Mouse (Mus musculus) C2C12 (cell line): Measurements from ENCODE around the gene Mapk11. TPM values are rescaled to one million over a fixed set of nuclear protein-coding genes. Genes with fewer than 3 reads are reported as not detected.
A peak's percentile ranks its signal among the peaks of the same experiment; 100 is the strongest.

Experiments
- H3K27me3 ChIP-seq: one replicate; pipeline ENCODE4 v1.6.1; 2011; ENCODE audit not compliant: control insufficient read depth, insufficient read depth, insufficient read length
- H3K36me3 ChIP-seq: one replicate; pipeline ENCODE4 v1.6.1; 2011; ENCODE audit not compliant: control insufficient read depth, insufficient read depth
- H3K4me3 ChIP-seq: one replicate; pipeline ENCODE4 v1.5.1; 2011; ENCODE audit warnings: mild to moderate bottlenecking, control low read depth; ENCODE audit not compliant: poor library complexity, insufficient read depth, severe bottlenecking
- H3K79me2 ChIP-seq: one replicate; pipeline ENCODE4 v1.6.1; 2011; ENCODE audit not compliant: control insufficient read depth, insufficient read depth
- H3K79me3 ChIP-seq: one replicate; pipeline ENCODE4 v1.6.1; 2011; ENCODE audit warnings: low read depth, control low read depth
- H3ac ChIP-seq: one replicate; pipeline ENCODE3; 2011; ENCODE audit warnings: low read depth; ENCODE audit not compliant: control insufficient read depth, insufficient read length
- CEBPB ChIP-seq: IDR thresholded peaks from one replicate; pipeline ENCODE4 v1.6.1; 2011; ENCODE audit warnings: low read depth, mild to moderate bottlenecking, control low read depth, moderate library complexity
- CTCF ChIP-seq: IDR thresholded peaks from one replicate; pipeline ENCODE4 v1.5.1; 2011; ENCODE audit not compliant: control insufficient read depth, insufficient read depth, insufficient read length
- FOSL1 ChIP-seq: IDR thresholded peaks from one replicate; pipeline ENCODE4 v1.8.0; 2011; ENCODE audit warnings: mild to moderate bottlenecking, low read length; ENCODE audit not compliant: poor library complexity, insufficient read depth, severe bottlenecking
- MAX ChIP-seq: IDR thresholded peaks from one replicate; pipeline ENCODE4 v1.6.1; 2011; ENCODE audit warnings: mild to moderate bottlenecking, control low read depth
- MYOD1 ChIP-seq: IDR thresholded peaks from one replicate; pipeline ENCODE4 v1.6.1; 2011; ENCODE audit warnings: low read depth; ENCODE audit not compliant: control insufficient read depth, insufficient read length
- MYOG ChIP-seq: IDR thresholded peaks from one replicate; pipeline ENCODE4 v1.6.1; 2011; ENCODE audit not compliant: control insufficient read depth, insufficient read length; ENCODE audit errors: extremely low read depth
- USF1 ChIP-seq: IDR thresholded peaks from one replicate; pipeline ENCODE4 v1.6.1; 2011; ENCODE audit warnings: low read depth, mild to moderate bottlenecking, control low read depth, moderate library complexity
- long read RNA-seq, 2 experiments: library from polyadenylated mRNA; unstranded; transcript quantifications; one replicate each; pipeline ENCODE4 v2.0.0; 2019 to 2020
- polyA plus RNA-seq: library from polyadenylated mRNA; unstranded; fragments of >200 nt; fragmentation: generic; extraction: Trizol; gene quantifications from one replicate; pipeline ENCODE4 v1.2.1, GENCODE M21; 2012; ENCODE audit warnings: missing spikeins

Gene Mapk11
- 14.9 TPM for polyA plus RNA-seq
- long read RNA-seq, experiment 1, transcript Mapk11-201 (12 exons, 2,461 nt): major isoform, 18 of 23 reads
- long read RNA-seq, experiment 1, partial matches to known transcripts: 5 of 23 reads
- long read RNA-seq, experiment 1, other reads (novel, unspliced or antisense): 0 of 23 reads
- long read RNA-seq, experiment 2, transcript Mapk11-201 (12 exons, 2,461 nt): major isoform, 219 of 273 reads
- long read RNA-seq, experiment 2, partial matches to known transcripts: 7 of 273 reads
- long read RNA-seq, experiment 2, other reads (novel, unspliced or antisense): 45 of 273 reads

DNA sequence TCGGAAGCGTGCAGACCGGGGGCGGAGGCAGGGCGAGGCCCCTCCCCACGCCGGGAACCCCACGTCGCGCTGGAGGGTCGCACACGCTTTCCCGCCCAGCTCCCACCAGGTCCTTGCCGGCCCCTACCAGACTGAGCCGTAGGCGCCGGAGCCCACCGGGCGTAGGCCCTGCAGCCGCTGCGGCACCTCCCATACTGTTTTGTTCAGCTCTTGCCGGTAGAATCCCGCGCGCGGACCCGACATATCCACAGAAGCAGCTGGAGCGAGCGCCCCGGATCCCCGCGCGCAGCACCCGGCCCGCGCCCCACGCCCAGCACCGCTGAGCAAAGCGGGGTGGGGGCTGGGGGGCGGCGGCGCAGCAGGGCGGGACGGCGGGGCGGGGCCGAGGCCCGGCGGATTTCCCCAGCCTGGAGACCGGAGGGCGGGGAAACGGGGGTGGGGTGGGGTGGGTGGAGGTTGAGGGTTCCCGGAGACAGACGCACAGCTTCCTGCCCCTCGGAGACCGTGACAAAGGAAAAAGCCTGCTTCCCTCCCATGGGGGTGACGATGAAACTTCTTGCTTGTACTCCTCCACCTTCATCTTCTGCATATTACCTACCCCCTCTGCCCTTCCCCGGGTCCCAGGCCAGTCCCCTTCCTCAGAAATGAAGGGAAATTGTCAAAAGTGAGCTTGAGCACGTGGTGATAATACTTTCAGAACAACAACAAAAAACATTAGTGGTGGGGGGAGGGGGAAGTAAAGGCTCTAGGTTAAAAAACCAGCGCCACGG is at the start of gene Mapk11:
Mapk11 (minus strand) TSS at position 358 of the 770 bp plus-strand sequence.
- H3K4me3 ChIP-seq: peak within 1 kb of the TSS; percentile 62
- H3ac ChIP-seq: peak within 1 kb of the TSS; percentile 64
- H3K27me3 ChIP-seq: no peaks in the 10 kb centered on the region
- H3K36me3 ChIP-seq: peaks cover 24% of the 10 kb centered on the region
- H3K79me2 ChIP-seq: peaks cover 10% of the 10 kb centered on the region
- H3K79me3 ChIP-seq: no peaks in the 10 kb centered on the region
- TF ChIP-seq USF1 (no peak), MAX (peak; percentile 68)

GRCm38 (mm10) chr15:89197056-89197455 is 47.6 kb upstream of the Mapk11 start:
- TF ChIP-seq CEBPB (no peak), USF1 (no peak), CTCF (no peak), MYOD1 (no peak), MYOG (no peak), FOSL1 (no peak), MAX (no peak)
- Histone ChIP-seq H3ac (peak overlapping the region; percentile 36), H3K4me3 (peak overlapping the region; percentile 99), H3K36me3 (no peaks in the 10 kb centered on the region), H3K27me3 (no peaks in the 10 kb centered on the region), H3K79me3 (no peaks in the 10 kb centered on the region), H3K79me2 (no peaks in the 10 kb centered on the region)

DNA sequence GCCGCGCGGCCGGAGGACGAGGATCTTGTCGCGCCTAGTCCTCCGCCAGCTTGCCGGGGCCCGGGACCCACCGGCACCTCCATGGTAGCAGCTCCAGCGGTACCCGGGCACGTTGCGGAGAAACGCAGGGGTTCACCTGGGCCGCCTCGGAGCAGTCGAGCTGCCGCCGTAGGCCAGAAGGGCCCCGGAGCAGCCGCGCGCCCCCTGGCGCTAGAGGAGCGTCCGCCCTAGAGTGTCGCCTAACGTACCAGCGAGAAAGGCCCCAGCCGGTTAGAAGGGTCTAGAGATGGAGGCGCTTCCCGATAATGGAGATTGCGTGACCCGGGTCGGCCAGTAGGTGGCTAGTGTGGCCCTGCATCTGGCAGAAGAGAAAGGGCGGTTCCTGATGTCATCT is 46.9 kb upstream of the Mapk11 start, which contains the start of gene Dennd6b:
Dennd6b (minus strand) TSS at position 184 of the 394 bp plus-strand sequence.
- Histone ChIP-seq H3K36me3 (no peaks in the 10 kb centered on the region), H3K4me3 (peak within 1 kb of the TSS; percentile 99), H3K79me2 (no peaks in the 10 kb centered on the region), H3K79me3 (no peaks in the 10 kb centered on the region), H3K27me3 (no peaks in the 10 kb centered on the region), H3ac (peak within 1 kb of the TSS; percentile 99)
- TF ChIP-seq FOSL1 (no peak), CTCF (peak; percentile 96), MAX (peak; percentile 86)

GRCm38 (mm10) chr15:89195690-89196312 is 46.4 kb upstream of the Mapk11 start:
- TF ChIP-seq MYOG (no peak), USF1 (no peak), FOSL1 (no peak), CTCF (no peak), CEBPB (no peak), MAX (no peak)
- Histone ChIP-seq H3K4me3 (peak overlapping the region; percentile 99), H3K79me3 (no peaks in the 10 kb centered on the region)

GRCm38 (mm10) chr15:89195261-89195681 is 45.8 kb upstream of the Mapk11 start:
- Histone ChIP-seq H3K79me3 (no peaks in the 10 kb centered on the region), H3K79me2 (no peaks in the 10 kb centered on the region), H3K4me3 (peak overlapping the region; percentile 99), H3K27me3 (no peaks in the 10 kb centered on the region), H3K36me3 (no peaks in the 10 kb centered on the region), H3ac (peak overlapping the region; percentile 62)
- TF ChIP-seq USF1 (no peak), CEBPB (no peak), FOSL1 (no peak), MYOD1 (no peak), CTCF (no peak), MYOG (no peak), MAX (no peak)

More at GRCm38 (mm10) chr15:89195690-89196312, 46.4 kb upstream of the Mapk11 start:
- Histone ChIP-seq H3K36me3 (no peaks in the 10 kb centered on the region), H3ac (peak overlapping the region; percentile 99), H3K27me3 (no peaks in the 10 kb centered on the region), H3K79me2 (no peaks in the 10 kb centered on the region)

- TF ChIP-seq CEBPB (no peak), USF1 (no peak), MAX (no peak), CTCF (no peak), MYOG (no peak), FOSL1 (no peak), MYOD1 (no peak)
- Histone ChIP-seq H3K27me3 (no peaks in the 10 kb centered on the region), H3K79me3 (peaks cover 2% of the 10 kb centered on the region), H3ac (no peak overlapping the region), H3K36me3 (no peaks in the 10 kb centered on the region), H3K79me2 (peaks cover 7% of the 10 kb centered on the region), H3K4me3 (no peak overlapping the region)
Measured at GRCm38 (mm10) chr15:89184937-89185227, 35.5 kb upstream of the Mapk11 start.
